Mouse (Mus musculus) fat pad, adult 2 months (tissue): ENCODE measurements around the gene Olfr1507.

Experiments used
- DNase-seq: peaks from one replicate; pipeline ENCODE4 v3.0.0-alpha.2; 2011; ENCODE audit warnings: low read depth, low spot score; ENCODE audit errors: extremely low read depth

Gene Olfr1507

GRCm38 (mm10) chr14:52495516-52495915 is at the start of gene Olfr1507:
Gene Olfr1507, minus strand, starts transcription at chr14:52495749.
- DNase-seq, result no peak

- DNase-seq, result no peak
Measured at GRCm38 (mm10) chr14:52533336-52533735, 37.8 kb upstream of the Olfr1507 start.

- no peak for DNase-seq
Measured at GRCm38 (mm10) chr14:52524952-52525351, 29.4 kb upstream of the Olfr1507 start.

- DNase-seq, result no peak
Measured at GRCm38 (mm10) chr14:52467395-52467794, 28.2 kb downstream of the Olfr1507 start, which contains the start of gene Olfr1508. Gene Olfr1508, minus strand, starts transcription at chr14:52467495.

- no peak for DNase-seq
Measured at GRCm38 (mm10) chr14:52465738-52466137, 29.8 kb downstream of the Olfr1507 start.

- no peak for DNase-seq
Measured at GRCm38 (mm10) chr14:52461928-52462327, 33.6 kb downstream of the Olfr1507 start.

- DNase-seq, result no peak
Measured at GRCm38 (mm10) chr14:52451138-52451537, 44.4 kb downstream of the Olfr1507 start.

- no peak for DNase-seq
Measured at GRCm38 (mm10) chr14:52442690-52443089, 52.9 kb downstream of the Olfr1507 start, which contains the start of gene Olfr1509. Gene Olfr1509, plus strand, starts transcription at chr14:52442990.
